Mouse (Mus musculus) kidney, embryonic 16.5 days (tissue): ENCODE measurements around the gene March1. TPM values are rescaled to one million over a fixed set of nuclear protein-coding genes. Genes with fewer than 3 reads are reported as not detected.

Source experiments
- ATAC-seq: fragments of 200-750 bp; cut with Nextera tagmentation; 2 replicates; pipeline ENCODE4 v1.8.0; 2017; ENCODE audit warnings: moderate TSS enrichment; ENCODE audit not compliant: low FRiP score, low TSS enrichment
- H3K27ac ChIP-seq: fragments of 300-500 bp; sonication (generic); 2 replicates; pipeline ENCODE4 v1.5.1; 2014; ENCODE audit warnings: low read length
- H3K27me3 ChIP-seq: fragments of 300-500 bp; sonication (generic); 2 replicates; pipeline ENCODE4 v1.6.1; 2014; ENCODE audit warnings: low read length, control low read depth, mixed read lengths; ENCODE audit not compliant: insufficient read depth
- H3K36me3 ChIP-seq: fragments of 300-500 bp; sonication (generic); 2 replicates; pipeline ENCODE4 v1.6.1; 2014; ENCODE audit warnings: low read length, control low read depth, mixed read lengths; ENCODE audit not compliant: insufficient read depth
- H3K4me1 ChIP-seq: fragments of 300-500 bp; sonication (generic); 2 replicates; pipeline ENCODE4 v1.6.1; 2014; ENCODE audit warnings: low read length, control low read depth, mixed read lengths; ENCODE audit not compliant: insufficient read depth
- H3K4me2 ChIP-seq: fragments of 300-500 bp; sonication (generic); replicated peaks from 2 replicates; pipeline ENCODE4 v1.6.1; 2014; ENCODE audit warnings: low read depth, low read length
- H3K4me3 ChIP-seq: fragments of 300-500 bp; sonication (generic); 2 replicates; pipeline ENCODE4 v1.5.1; 2014; ENCODE audit warnings: mild to moderate bottlenecking, low read length
- H3K9ac ChIP-seq: fragments of 300-500 bp; sonication (generic); replicated peaks from 2 replicates; pipeline ENCODE4 v1.6.1; 2014; ENCODE audit warnings: low read length
- H3K9me3 ChIP-seq: fragments of 300-500 bp; sonication (generic); 2 replicates; pipeline ENCODE4 v1.6.1; 2016; ENCODE audit warnings: low read length, control low read depth
- WGBS: fragments of 180-500 bp; shearing (Covaris S2); extraction: QIAGEN DNeasy Blood & Tissue Kit; methylation state at CpG from one replicate; pipeline ENCODE4 v1.1.7; 2014; 5-methylcytosine and 5-hydroxymethylcytosine counted together
- polyA plus RNA-seq: library from polyadenylated mRNA; unstranded; fragments of >200 nt; fragmentation: Nextera tagmentation; extraction: Ambion mirVana; gene quantifications from 2 replicates; pipeline ENCODE4 v1.2.1, GENCODE M21; 2015

The March1 gene
- polyA plus RNA-seq, result 0.26 TPM in 2 replicates

- ATAC-seq, result no peak
- H3K9ac ChIP-seq, result no peak within 1 kb of the TSS
Measured at GRCm38 (mm10) chr8:65617871-65618751, at the start of gene March1. TSS of gene March1 (plus strand) at chr8:65617900.

DNA sequence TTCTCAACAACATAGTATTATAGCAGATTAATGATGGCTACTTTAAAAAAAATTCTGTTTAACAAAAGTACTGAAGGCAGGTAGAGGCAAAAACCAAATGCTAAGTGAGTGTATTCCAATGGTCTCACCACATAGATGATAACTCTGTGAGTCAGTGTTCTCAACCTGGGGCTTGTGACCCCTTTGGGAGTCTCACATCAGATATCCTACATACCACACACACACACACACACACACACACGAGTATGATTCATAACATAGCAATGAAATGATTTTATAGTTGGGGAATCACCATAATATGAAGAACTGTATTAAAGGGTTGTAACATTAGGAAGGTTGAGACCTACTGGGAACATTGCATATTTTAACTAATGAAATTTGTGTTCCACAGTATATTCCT is 30.8 kb upstream of the March1 start:
- H3K27me3 ChIP-seq, result no peaks in the 10 kb centered on the region
- H3K9me3 ChIP-seq, result no peaks in the 10 kb centered on the region
- H3K4me2 ChIP-seq, result no peak overlapping the region
- WGBS, result 63% methylated on average over 1 of the region's 1 CpGs
- H3K4me1 ChIP-seq, result no peaks in the 10 kb centered on the region
- H3K9ac ChIP-seq, result no peak overlapping the region
- H3K36me3 ChIP-seq, result no peaks in the 10 kb centered on the region
- H3K4me3 ChIP-seq, result no peak overlapping the region
- no peak for ATAC-seq
- H3K27ac ChIP-seq, result no peak overlapping the region

More at GRCm38 (mm10) chr8:65617871-65618751, at the start of gene March1:
- no peak within 1 kb of the TSS for H3K4me2 ChIP-seq
- H3K4me1 ChIP-seq, result no peaks in the 10 kb centered on the region
- peaks cover 21% of the 10 kb centered on the region for H3K27me3 ChIP-seq
- H3K4me3 ChIP-seq, result no peak within 1 kb of the TSS
- H3K36me3 ChIP-seq, result no peaks in the 10 kb centered on the region
- no peaks in the 10 kb centered on the region for H3K9me3 ChIP-seq
- WGBS, result 2% methylated on average over 23 of the region's 23 CpGs
- H3K27ac ChIP-seq, result no peak within 1 kb of the TSS

DNA sequence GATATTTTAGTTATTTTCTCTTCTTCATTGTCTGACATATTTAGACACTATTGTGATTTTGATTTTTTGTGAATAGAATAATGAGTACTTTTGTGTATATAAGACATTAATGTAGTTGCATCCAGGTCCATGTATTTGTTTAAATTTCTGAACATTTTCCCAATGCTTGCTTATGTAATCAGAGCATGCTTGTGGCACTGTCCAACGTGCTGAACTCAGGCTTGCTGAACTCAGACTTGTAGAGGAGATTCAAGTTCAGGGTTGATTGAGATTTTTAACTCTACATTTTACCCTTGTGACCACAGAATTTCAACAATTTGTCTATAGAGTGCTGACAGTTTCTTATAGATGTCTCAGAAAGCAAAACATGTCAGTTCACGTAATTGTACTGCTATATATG is 14.5 kb upstream of the March1 start:
- H3K4me3 ChIP-seq, result no peak overlapping the region
- no peaks in the 10 kb centered on the region for H3K36me3 ChIP-seq
- H3K9me3 ChIP-seq, result no peaks in the 10 kb centered on the region
- no peak for ATAC-seq
- H3K9ac ChIP-seq, result no peak overlapping the region
- H3K4me1 ChIP-seq, result no peaks in the 10 kb centered on the region
- 52% methylated on average over 2 of the region's 2 CpGs for WGBS
- no peak overlapping the region for H3K27ac ChIP-seq
- no peaks in the 10 kb centered on the region for H3K27me3 ChIP-seq
- no peak overlapping the region for H3K4me2 ChIP-seq

DNA sequence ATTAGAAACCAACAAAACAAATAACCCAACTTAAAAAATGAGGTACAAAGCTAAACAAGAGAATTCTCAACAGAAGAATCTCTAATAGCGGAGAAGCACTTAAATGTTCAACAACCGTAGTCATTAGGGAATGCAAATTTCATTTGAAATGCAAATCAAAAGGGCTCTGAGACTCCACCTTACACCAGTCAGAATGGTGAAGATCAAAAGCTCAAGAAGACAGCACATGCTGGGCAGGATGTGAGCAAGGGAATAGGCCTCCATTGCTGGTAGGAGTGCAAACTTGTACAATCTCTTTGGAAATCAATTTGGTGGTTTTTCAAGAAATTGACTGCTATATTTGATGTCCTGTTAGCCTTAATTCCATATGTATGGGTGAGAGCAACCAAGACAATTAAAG is 8.2 kb upstream of the March1 start:
- Histone ChIP-seq H3K9ac (no peak overlapping the region), H3K9me3 (no peaks in the 10 kb centered on the region), H3K36me3 (no peaks in the 10 kb centered on the region), H3K4me2 (no peak overlapping the region), H3K27ac (no peak overlapping the region), H3K27me3 (no peaks in the 10 kb centered on the region), H3K4me1 (no peaks in the 10 kb centered on the region), H3K4me3 (no peak overlapping the region)
- ATAC-seq, result no peak
- 76% methylated on average over 2 of the region's 2 CpGs for WGBS

- no peak overlapping the region for H3K27ac ChIP-seq
- no peak for ATAC-seq
- H3K27me3 ChIP-seq, result peaks cover 21% of the 10 kb centered on the region
- H3K4me1 ChIP-seq, result no peaks in the 10 kb centered on the region
- H3K36me3 ChIP-seq, result no peaks in the 10 kb centered on the region
- no peak overlapping the region for H3K4me2 ChIP-seq
- H3K9me3 ChIP-seq, result no peaks in the 10 kb centered on the region
- no peak overlapping the region for H3K4me3 ChIP-seq
- no peak overlapping the region for H3K9ac ChIP-seq
- 44% methylated on average over 7 of the region's 7 CpGs for WGBS
Measured at GRCm38 (mm10) chr8:65618966-65619365, 1.3 kb downstream of the March1 start.

DNA sequence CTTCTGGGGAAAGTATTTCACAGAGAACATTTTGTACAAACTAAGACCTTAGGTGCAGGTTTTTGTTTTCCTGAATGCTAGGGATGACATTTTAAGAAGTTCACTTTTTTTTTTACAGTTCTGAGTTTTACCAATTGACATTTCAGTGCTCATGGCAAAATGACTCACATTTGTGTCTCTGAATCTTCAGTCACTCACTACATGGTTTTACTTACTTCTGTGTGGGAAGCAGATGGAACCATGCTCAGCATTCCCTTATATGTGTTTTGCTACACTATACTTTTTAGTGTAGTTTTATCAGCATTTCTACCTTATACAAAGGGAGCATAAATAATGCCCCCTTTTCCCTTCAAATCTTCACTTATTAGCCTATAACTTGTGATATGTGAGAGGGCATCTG is 27.2 kb downstream of the March1 start:
- Histone ChIP-seq H3K27me3 (no peaks in the 10 kb centered on the region), H3K4me3 (no peak overlapping the region), H3K9ac (no peak overlapping the region), H3K4me2 (no peak overlapping the region), H3K9me3 (no peaks in the 10 kb centered on the region), H3K36me3 (no peaks in the 10 kb centered on the region), H3K27ac (no peak overlapping the region), H3K4me1 (no peaks in the 10 kb centered on the region)
- no peak for ATAC-seq

DNA sequence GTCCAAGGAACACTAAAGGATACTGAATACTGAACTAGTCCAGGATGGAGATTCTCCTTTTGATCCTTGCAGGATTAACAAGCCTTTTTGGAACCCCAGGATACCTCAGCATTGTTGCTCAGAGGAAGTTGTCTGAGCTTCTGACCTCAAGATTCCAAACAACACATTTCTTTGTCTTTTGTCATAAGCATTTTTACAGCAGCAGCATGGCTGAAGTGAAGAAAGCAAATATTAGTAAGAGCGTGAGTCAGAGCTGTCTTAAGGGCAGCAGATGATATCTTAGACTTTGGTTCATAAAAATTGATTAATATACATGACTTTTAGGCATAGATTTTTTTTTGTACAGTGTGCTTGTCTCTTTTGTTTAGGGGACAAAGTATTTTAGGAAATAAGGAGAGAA is 27.8 kb downstream of the March1 start:
- Histone ChIP-seq H3K9ac (no peak overlapping the region), H3K36me3 (no peaks in the 10 kb centered on the region), H3K4me1 (no peaks in the 10 kb centered on the region), H3K9me3 (no peaks in the 10 kb centered on the region), H3K4me2 (no peak overlapping the region), H3K27me3 (no peaks in the 10 kb centered on the region), H3K4me3 (no peak overlapping the region), H3K27ac (no peak overlapping the region)
- WGBS, result 82% methylated on average over 1 of the region's 1 CpGs
- ATAC-seq, result no peak

DNA sequence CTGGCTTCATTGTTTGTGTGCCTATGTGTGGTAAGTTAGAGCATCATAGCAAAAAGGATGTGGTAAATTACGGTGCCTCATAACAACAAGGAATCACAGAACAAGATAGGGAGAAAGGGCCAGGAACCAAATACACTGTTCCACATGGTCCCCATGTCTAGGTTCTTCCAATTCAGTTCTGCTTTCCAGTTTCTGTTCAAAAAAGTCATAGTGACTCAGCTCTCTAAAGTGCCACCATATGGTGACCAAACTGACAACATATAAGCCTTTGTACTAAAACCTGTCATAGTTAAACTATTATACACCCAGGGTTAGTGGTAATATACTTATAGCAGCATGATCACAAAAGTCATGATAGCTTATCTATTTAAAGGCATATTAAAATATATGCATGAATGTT is 28.2 kb downstream of the March1 start:
- 87% methylated on average over 1 of the region's 1 CpGs for WGBS
- no peak overlapping the region for H3K27ac ChIP-seq
- no peak overlapping the region for H3K4me2 ChIP-seq
- no peaks in the 10 kb centered on the region for H3K27me3 ChIP-seq
- H3K9me3 ChIP-seq, result no peaks in the 10 kb centered on the region
- no peak for ATAC-seq
- H3K9ac ChIP-seq, result no peak overlapping the region
- H3K4me3 ChIP-seq, result no peak overlapping the region
- no peaks in the 10 kb centered on the region for H3K36me3 ChIP-seq
- H3K4me1 ChIP-seq, result no peaks in the 10 kb centered on the region

DNA sequence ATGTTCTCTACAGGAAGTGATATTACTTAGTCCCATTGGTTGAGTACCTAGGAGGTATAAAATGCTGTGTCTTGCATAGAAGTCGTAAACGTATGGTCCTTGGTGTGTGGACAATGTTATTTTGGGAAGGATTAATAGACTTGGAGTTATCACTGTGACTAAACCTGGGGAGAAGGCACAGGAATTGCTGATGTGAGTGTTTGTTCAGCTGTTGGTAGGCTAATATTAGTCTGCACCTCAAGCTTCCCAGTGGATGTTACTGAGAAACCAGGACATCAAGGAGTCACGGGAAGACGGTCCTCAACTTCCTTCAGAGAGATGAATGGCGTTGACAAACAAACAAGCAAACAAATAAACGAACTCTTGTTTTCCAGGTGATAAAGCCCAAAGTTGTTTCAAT is 38.2 kb downstream of the March1 start:
- Histone ChIP-seq H3K4me3 (no peak overlapping the region), H3K4me1 (no peaks in the 10 kb centered on the region)
- 79% methylated on average over 6 of the region's 6 CpGs for WGBS

DNA sequence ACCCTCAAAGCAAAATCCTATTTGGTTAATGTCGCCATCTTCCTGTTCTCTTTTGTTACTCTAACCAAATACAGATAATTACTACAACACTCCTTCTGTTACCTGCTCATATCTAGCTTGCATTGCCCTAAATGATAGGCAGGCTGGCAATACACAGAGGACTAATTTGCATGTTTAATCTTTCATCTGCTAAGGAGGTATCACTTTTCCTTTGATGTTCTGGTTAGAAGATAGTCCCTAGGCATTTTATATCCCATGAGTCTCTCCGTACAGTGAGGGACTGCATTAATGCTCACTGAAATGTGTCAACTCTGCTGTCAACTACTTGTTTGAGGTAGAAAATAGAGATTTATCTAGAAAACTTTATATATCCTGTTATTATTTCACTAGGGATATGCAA is 44.2 kb downstream of the March1 start:
- no peak overlapping the region for H3K9ac ChIP-seq
- H3K36me3 ChIP-seq, result no peaks in the 10 kb centered on the region
- no peaks in the 10 kb centered on the region for H3K9me3 ChIP-seq
- ATAC-seq, result no peak
- no peak overlapping the region for H3K4me3 ChIP-seq
- no peaks in the 10 kb centered on the region for H3K4me1 ChIP-seq
- H3K27me3 ChIP-seq, result no peaks in the 10 kb centered on the region
- no peak overlapping the region for H3K27ac ChIP-seq
- no peak overlapping the region for H3K4me2 ChIP-seq
- 81% methylated on average over 2 of the region's 2 CpGs for WGBS

More for the DNA sequence above, 38.2 kb downstream of the March1 start:
- Histone ChIP-seq H3K9me3 (no peaks in the 10 kb centered on the region), H3K27me3 (no peaks in the 10 kb centered on the region), H3K36me3 (no peaks in the 10 kb centered on the region), H3K4me2 (no peak overlapping the region), H3K9ac (no peak overlapping the region), H3K27ac (no peak overlapping the region)
- ATAC-seq, result no peak
